Mouse (Mus musculus) brown adipose tissue, adult 24 weeks (tissue): ENCODE results near the gene Gm19684. TPM values are rescaled to one million over a fixed set of nuclear protein-coding genes. Genes with fewer than 3 reads are reported as not detected.
A peak's percentile ranks its signal among the peaks of the same experiment; 100 is the strongest.
"Not testable (repeated sequence)": the region's sequence is repeated elsewhere in the genome, so short reads cannot be mapped to it uniquely, and the experiment has no call there.

ENCODE experiments used
- H3K27ac ChIP-seq: fragments of 200-500 bp; replicated peaks from 2 replicates; pipeline ENCODE4 v1.5.1; 2012; ENCODE audit warnings: low read depth, mild to moderate bottlenecking, low read length
- H3K4me1 ChIP-seq: fragments of 200-500 bp; 2 replicates; pipeline ENCODE4 v1.6.1; 2012; ENCODE audit warnings: low read length, mixed read lengths; ENCODE audit not compliant: control insufficient read depth, insufficient read depth, insufficient read length
- H3K4me3 ChIP-seq: fragments of 200-500 bp; 2 replicates; pipeline ENCODE4 v1.5.1; 2012; ENCODE audit warnings: low read depth, mild to moderate bottlenecking, low read length, moderate library complexity; ENCODE audit not compliant: insufficient read depth
- polyA plus RNA-seq: library from polyadenylated mRNA; stranded (reverse); fragments of >200 nt; gene quantifications from 2 replicates; pipeline ENCODE4 v1.2.4, GENCODE M21; 2012; ENCODE audit not compliant: missing spikeins, insufficient read depth, insufficient read length

Gm19684 gene
- polyA plus RNA-seq, 1 experiment, result not detected

GRCm38 (mm10) chr17:36154271-36155149, 33.0 kb downstream of the Gm19684 start:
- H3K4me3 ChIP-seq, result no peak overlapping the region
- peaks cover 6% of the 10 kb centered on the region for H3K4me1 ChIP-seq
- no peak overlapping the region for H3K27ac ChIP-seq

- not testable (repeated sequence) for H3K4me1 ChIP-seq, H3K27ac ChIP-seq, H3K4me3 ChIP-seq
Measured at GRCm38 (mm10) chr17:36157782-36158181, 36.3 kb downstream of the Gm19684 start.

GRCm38 (mm10) chr17:36158264-36158663, 36.8 kb downstream of the Gm19684 start:
- H3K27ac ChIP-seq, H3K4me3 ChIP-seq, H3K4me1 ChIP-seq: not testable (repeated sequence)

- Histone ChIP-seq H3K4me3 (peak overlapping the region; percentile 48), H3K4me1 (no peaks in the 10 kb centered on the region; the same call in 1 of the 2 replicates), H3K27ac (no peak overlapping the region)
Measured at GRCm38 (mm10) chr17:36161129-36162051, 39.9 kb downstream of the Gm19684 start.

GRCm38 (mm10) chr17:36166901-36167300, 45.4 kb downstream of the Gm19684 start:
- not testable (repeated sequence) for H3K4me1 ChIP-seq, H3K27ac ChIP-seq
- peak overlapping the region; percentile 18; the same call in 1 of the 2 replicates for H3K4me3 ChIP-seq

GRCm38 (mm10) chr17:36167306-36168038, 46.0 kb downstream of the Gm19684 start:
- Histone ChIP-seq H3K27ac (no peak overlapping the region), H3K4me3 (peak overlapping the region; percentile 67), H3K4me1 (no peaks in the 10 kb centered on the region)

GRCm38 (mm10) chr17:36168039-36168652, 46.7 kb downstream of the Gm19684 start, which contains the start of gene Gm8909:
Gene Gm8909, minus strand, starts transcription at chr17:36168537.
- no peak within 1 kb of the TSS for H3K27ac ChIP-seq
- peak within 1 kb of the TSS; percentile 67 for H3K4me3 ChIP-seq
- no peaks in the 10 kb centered on the region for H3K4me1 ChIP-seq

- not testable (repeated sequence) for H3K27ac ChIP-seq, H3K4me1 ChIP-seq, H3K4me3 ChIP-seq
Measured at GRCm38 (mm10) chr17:36169094-36169493, 47.6 kb downstream of the Gm19684 start.

- H3K27ac ChIP-seq, result no peak overlapping the region
- no peak overlapping the region for H3K4me3 ChIP-seq
- H3K4me1 ChIP-seq, result no peaks in the 10 kb centered on the region
Measured at GRCm38 (mm10) chr17:36169753-36170152, 48.3 kb downstream of the Gm19684 start.

GRCm38 (mm10) chr17:36170287-36170814, 48.9 kb downstream of the Gm19684 start:
- no peak overlapping the region for H3K27ac ChIP-seq
- H3K4me3 ChIP-seq, result no peak overlapping the region
- no peaks in the 10 kb centered on the region for H3K4me1 ChIP-seq

- H3K4me3 ChIP-seq, H3K4me1 ChIP-seq, H3K27ac ChIP-seq: not testable (repeated sequence)
Measured at GRCm38 (mm10) chr17:36176132-36176531, 54.7 kb downstream of the Gm19684 start.

GRCm38 (mm10) chr17:36178938-36179337, 57.5 kb downstream of the Gm19684 start:
- not testable (repeated sequence) for H3K4me1 ChIP-seq, H3K27ac ChIP-seq
- H3K4me3 ChIP-seq, result peak overlapping the region; percentile 28; the same call in 1 of the 2 replicates
